Mouse (Mus musculus) megakaryocyte, embryonic 14.5 days (primary cell): Measurements from ENCODE around the gene Far1.

Experiments used
- FLI1 ChIP-seq: IDR thresholded peaks from 2 replicates; pipeline ENCODE4 v1.6.1; 2012; ENCODE audit warnings: low read length, inconsistent platforms, mixed read lengths
- GATA1 ChIP-seq: IDR thresholded peaks from 3 replicates; pipeline ENCODE4 v1.6.1; 2012; ENCODE audit warnings: mixed read lengths, low read length, inconsistent platforms, borderline replicate concordance

- no peak for TF ChIP-seq GATA1
- no peak for TF ChIP-seq FLI1
Measured at GRCm38 (mm10) chr7:113471653-113472052, 42.0 kb upstream of the Far1 start.
